Mouse (Mus musculus): Measurements from ENCODE around the gene Fam83f. TPM values are rescaled to one million over a fixed set of nuclear protein-coding genes. Genes with fewer than 3 reads are reported as not detected.

The Fam83f gene
- polyA plus RNA-seq (2015; fragmentation: Nextera tagmentation; extraction: Ambion mirVana): 0.60 and 0.81 TPM in 2 replicates

GRCm38 (mm10) chr15:80671295-80672252 lies at the start of gene Fam83f:
Gene Fam83f (plus strand): TSS chr15:80671847.
- peak within 1 kb of the TSS; percentile 71 for H3K9ac ChIP-seq (ENCODE audit: low read length)
- peak; percentile 60 for ATAC-seq (replicated peaks; ENCODE audit: extremely low read depth, insufficient read depth, low FRiP score)
- peaks cover 17% of the 10 kb centered on the region for H3K4me1 ChIP-seq (ENCODE audit: control insufficient read depth, insufficient read depth, low read length)
- peak within 1 kb of the TSS; percentile 91 for H3K4me2 ChIP-seq (ENCODE audit: low read depth, low read length)
- WGBS: 9% methylated on average over 82 of the region's 85 CpGs
- no peaks in the 10 kb centered on the region for H3K36me3 ChIP-seq (ENCODE audit: control insufficient read depth, insufficient read depth)
- H3K4me3 ChIP-seq (ENCODE audit: low read length): peak within 1 kb of the TSS; percentile 55
- H3K27ac ChIP-seq (ENCODE audit: low read length): no peak within 1 kb of the TSS
- H3K27me3 ChIP-seq (ENCODE audit: control insufficient read depth, insufficient read depth, low read length): peaks cover 16% of the 10 kb centered on the region
- H3K9me3 ChIP-seq (replicated peaks; ENCODE audit: control insufficient read depth, low read length): peaks cover 3% of the 10 kb centered on the region

GRCm38 (mm10) chr15:80623171-80623837 lies 48.3 kb upstream of the Fam83f start:
- 29% methylated on average over 8 of the region's 8 CpGs for WGBS
- Histone ChIP-seq H3K9me3 (replicated peaks; ENCODE audit: control insufficient read depth, low read length) (no peaks in the 10 kb centered on the region), H3K4me1 (ENCODE audit: control insufficient read depth, insufficient read depth, low read length) (peaks cover 15% of the 10 kb centered on the region), H3K4me3 (ENCODE audit: low read length) (no peak overlapping the region), H3K4me2 (ENCODE audit: low read depth, low read length) (peak overlapping the region; percentile 30; the same call in 1 of the 2 replicates), H3K36me3 (ENCODE audit: control insufficient read depth, insufficient read depth) (no peaks in the 10 kb centered on the region), H3K27ac (ENCODE audit: low read length) (peak overlapping the region; percentile 41; the same call in 1 of the 2 replicates), H3K27me3 (ENCODE audit: control insufficient read depth, insufficient read depth, low read length) (no peaks in the 10 kb centered on the region), H3K9ac (ENCODE audit: low read length) (no peak overlapping the region)
- ATAC-seq (replicated peaks; ENCODE audit: extremely low read depth, insufficient read depth, low FRiP score): peak; percentile 37; the same call in 1 of the 2 replicates

GRCm38 (mm10) chr15:80626472-80626871 lies 45.2 kb upstream of the Fam83f start:
- Histone ChIP-seq H3K27me3 (ENCODE audit: control insufficient read depth, insufficient read depth, low read length) (0 out of 2 replicates have a peak, but pooled peaks cover 2% of the 10 kb centered on the region), H3K27ac (ENCODE audit: low read length) (no peak overlapping the region), H3K4me1 (ENCODE audit: control insufficient read depth, insufficient read depth, low read length) (peaks cover 16% of the 10 kb centered on the region), H3K4me3 (ENCODE audit: low read length) (no peak overlapping the region), H3K9ac (ENCODE audit: low read length) (no peak overlapping the region), H3K9me3 (replicated peaks; ENCODE audit: control insufficient read depth, low read length) (no peaks in the 10 kb centered on the region), H3K4me2 (ENCODE audit: low read depth, low read length) (no peak overlapping the region), H3K36me3 (ENCODE audit: control insufficient read depth, insufficient read depth) (no peaks in the 10 kb centered on the region)
- ATAC-seq (replicated peaks; ENCODE audit: extremely low read depth, insufficient read depth, low FRiP score): no peak
- 67% methylated on average over 6 of the region's 6 CpGs for WGBS

GRCm38 (mm10) chr15:80630147-80630546 lies 41.5 kb upstream of the Fam83f start:
- H3K4me2 ChIP-seq (ENCODE audit: low read depth, low read length): no peak overlapping the region
- no peak overlapping the region for H3K9ac ChIP-seq (ENCODE audit: low read length)
- peaks cover 4% of the 10 kb centered on the region; the same call in 1 of the 2 replicates for H3K4me1 ChIP-seq (ENCODE audit: control insufficient read depth, insufficient read depth, low read length)
- no peaks in the 10 kb centered on the region for H3K36me3 ChIP-seq (ENCODE audit: control insufficient read depth, insufficient read depth)
- peaks cover 5% of the 10 kb centered on the region; the same call in 1 of the 2 replicates for H3K27me3 ChIP-seq (ENCODE audit: control insufficient read depth, insufficient read depth, low read length)
- H3K4me3 ChIP-seq (ENCODE audit: low read length): no peak overlapping the region
- no peak for ATAC-seq (replicated peaks; ENCODE audit: extremely low read depth, insufficient read depth, low FRiP score)
- H3K27ac ChIP-seq (ENCODE audit: low read length): no peak overlapping the region
- WGBS: 61% methylated on average over 7 of the region's 7 CpGs
- H3K9me3 ChIP-seq (replicated peaks; ENCODE audit: control insufficient read depth, low read length): no peaks in the 10 kb centered on the region

- Histone ChIP-seq H3K9ac (ENCODE audit: low read length) (no peak overlapping the region), H3K27ac (ENCODE audit: low read length) (no peak overlapping the region), H3K27me3 (ENCODE audit: control insufficient read depth, insufficient read depth, low read length) (peaks cover 5% of the 10 kb centered on the region; the same call in 1 of the 2 replicates), H3K4me3 (ENCODE audit: low read length) (no peak overlapping the region), H3K4me1 (ENCODE audit: control insufficient read depth, insufficient read depth, low read length) (peaks cover 4% of the 10 kb centered on the region; the same call in 1 of the 2 replicates), H3K4me2 (ENCODE audit: low read depth, low read length) (peak overlapping the region; percentile 8; the same call in 1 of the 2 replicates), H3K36me3 (ENCODE audit: control insufficient read depth, insufficient read depth) (no peaks in the 10 kb centered on the region), H3K9me3 (replicated peaks; ENCODE audit: control insufficient read depth, low read length) (no peaks in the 10 kb centered on the region)
- ATAC-seq (replicated peaks; ENCODE audit: extremely low read depth, insufficient read depth, low FRiP score): no peak
- 39% methylated on average over 14 of the region's 14 CpGs for WGBS
These were observed 40.9 kb upstream of the Fam83f start for GRCm38 (mm10) chr15:80630711-80631110.

- no peak overlapping the region for H3K27ac ChIP-seq (ENCODE audit: low read length)
- H3K27me3 ChIP-seq (ENCODE audit: control insufficient read depth, insufficient read depth, low read length): peaks cover 5% of the 10 kb centered on the region; the same call in 1 of the 2 replicates
- 81% methylated on average over 2 of the region's 2 CpGs for WGBS
- H3K4me3 ChIP-seq (ENCODE audit: low read length): no peak overlapping the region
- no peak overlapping the region for H3K9ac ChIP-seq (ENCODE audit: low read length)
- peaks cover 4% of the 10 kb centered on the region; the same call in 1 of the 2 replicates for H3K4me1 ChIP-seq (ENCODE audit: control insufficient read depth, insufficient read depth, low read length)
- no peaks in the 10 kb centered on the region for H3K36me3 ChIP-seq (ENCODE audit: control insufficient read depth, insufficient read depth)
- ATAC-seq (replicated peaks; ENCODE audit: extremely low read depth, insufficient read depth, low FRiP score): no peak
- no peaks in the 10 kb centered on the region for H3K9me3 ChIP-seq (replicated peaks; ENCODE audit: control insufficient read depth, low read length)
- H3K4me2 ChIP-seq (ENCODE audit: low read depth, low read length): no peak overlapping the region
These were observed 40.3 kb upstream of the Fam83f start for GRCm38 (mm10) chr15:80631311-80631710.

- no peak for ATAC-seq (replicated peaks; ENCODE audit: extremely low read depth, insufficient read depth, low FRiP score)
- H3K36me3 ChIP-seq (ENCODE audit: control insufficient read depth, insufficient read depth): no peaks in the 10 kb centered on the region
- H3K9me3 ChIP-seq (replicated peaks; ENCODE audit: control insufficient read depth, low read length): no peaks in the 10 kb centered on the region
- H3K9ac ChIP-seq (ENCODE audit: low read length): no peak overlapping the region
- H3K4me1 ChIP-seq (ENCODE audit: control insufficient read depth, insufficient read depth, low read length): peaks cover 4% of the 10 kb centered on the region; the same call in 1 of the 2 replicates
- WGBS: 85% methylated on average over 13 of the region's 13 CpGs
- peaks cover 5% of the 10 kb centered on the region; the same call in 1 of the 2 replicates for H3K27me3 ChIP-seq (ENCODE audit: control insufficient read depth, insufficient read depth, low read length)
- H3K4me2 ChIP-seq (ENCODE audit: low read depth, low read length): no peak overlapping the region
- H3K27ac ChIP-seq (ENCODE audit: low read length): no peak overlapping the region
- no peak overlapping the region for H3K4me3 ChIP-seq (ENCODE audit: low read length)
These were observed 39.3 kb upstream of the Fam83f start for GRCm38 (mm10) chr15:80632280-80632893.

- Histone ChIP-seq H3K4me1 (ENCODE audit: control insufficient read depth, insufficient read depth, low read length) (peaks cover 5% of the 10 kb centered on the region), H3K27me3 (ENCODE audit: control insufficient read depth, insufficient read depth, low read length) (peaks cover 5% of the 10 kb centered on the region), H3K36me3 (ENCODE audit: control insufficient read depth, insufficient read depth) (no peaks in the 10 kb centered on the region), H3K4me2 (ENCODE audit: low read depth, low read length) (no peak overlapping the region), H3K9me3 (replicated peaks; ENCODE audit: control insufficient read depth, low read length) (no peaks in the 10 kb centered on the region), H3K27ac (ENCODE audit: low read length) (no peak overlapping the region), H3K9ac (ENCODE audit: low read length) (no peak overlapping the region), H3K4me3 (ENCODE audit: low read length) (no peak overlapping the region)
- WGBS: 39% methylated on average over 11 of the region's 11 CpGs
- ATAC-seq (replicated peaks; ENCODE audit: extremely low read depth, insufficient read depth, low FRiP score): no peak
These were observed 37.1 kb upstream of the Fam83f start for GRCm38 (mm10) chr15:80634391-80635193.
